Mouse (Mus musculus) stomach, embryonic 16.5 days (tissue): ENCODE results near the gene Scn4a. TPM values are rescaled to one million over a fixed set of nuclear protein-coding genes. Genes with fewer than 3 reads are reported as not detected.
A peak's percentile ranks its signal among the peaks of the same experiment; 100 is the strongest.

Experiments used
- ATAC-seq: fragments of 200-750 bp; cut with Nextera tagmentation; 2 replicates; pipeline ENCODE4 v1.8.0; 2017; ENCODE audit warnings: moderate number of reproducible peaks, moderate TSS enrichment; ENCODE audit not compliant: insufficient read depth, low FRiP score
- H3K27ac ChIP-seq: fragments of 300-500 bp; sonication (generic); 2 replicates; pipeline ENCODE4 v1.5.1; 2014; ENCODE audit warnings: low read length
- H3K27me3 ChIP-seq: fragments of 300-500 bp; sonication (generic); 2 replicates; pipeline ENCODE4 v1.6.1; 2014; ENCODE audit warnings: low read length, control low read depth, mixed read lengths; ENCODE audit not compliant: control insufficient read depth, insufficient read depth
- H3K36me3 ChIP-seq: fragments of 300-500 bp; sonication (generic); 2 replicates; pipeline ENCODE4 v1.6.1; 2014; ENCODE audit warnings: low read length; ENCODE audit not compliant: control insufficient read depth, insufficient read depth
- H3K4me1 ChIP-seq: fragments of 300-500 bp; sonication (generic); 2 replicates; pipeline ENCODE4 v1.6.1; 2014; ENCODE audit warnings: low read length, control low read depth, mixed read lengths; ENCODE audit not compliant: control insufficient read depth, insufficient read depth
- H3K4me2 ChIP-seq: fragments of 300-500 bp; sonication (generic); 2 replicates; pipeline ENCODE4 v1.6.1; 2014; ENCODE audit warnings: low read depth, low read length, mixed read lengths
- H3K4me3 ChIP-seq: fragments of 300-500 bp; sonication (generic); replicated peaks from 2 replicates; pipeline ENCODE4 v1.5.1; 2014; ENCODE audit warnings: mild to moderate bottlenecking, low read length
- H3K9ac ChIP-seq: fragments of 300-500 bp; sonication (generic); 2 replicates; pipeline ENCODE4 v1.6.1; 2014; ENCODE audit warnings: low read length
- H3K9me3 ChIP-seq: fragments of 300-500 bp; sonication (generic); replicated peaks from 2 replicates; pipeline ENCODE4 v1.6.1; 2016; ENCODE audit warnings: low read length, control low read depth; ENCODE audit not compliant: control insufficient read depth
- WGBS: fragments of 180-500 bp; shearing (Covaris S2); extraction: QIAGEN DNeasy Blood & Tissue Kit; methylation state at CpG from one replicate; pipeline ENCODE4 v1.1.7; 2014; 5-methylcytosine and 5-hydroxymethylcytosine counted together
- polyA plus RNA-seq: library from polyadenylated mRNA; unstranded; fragments of >200 nt; fragmentation: Nextera tagmentation; extraction: Ambion mirVana; gene quantifications from 2 replicates; pipeline ENCODE4 v1.2.1, GENCODE M21; 2015

Gene Scn4a
- polyA plus RNA-seq, 1 experiment from 2014 or later = 0.30 TPM

DNA sequence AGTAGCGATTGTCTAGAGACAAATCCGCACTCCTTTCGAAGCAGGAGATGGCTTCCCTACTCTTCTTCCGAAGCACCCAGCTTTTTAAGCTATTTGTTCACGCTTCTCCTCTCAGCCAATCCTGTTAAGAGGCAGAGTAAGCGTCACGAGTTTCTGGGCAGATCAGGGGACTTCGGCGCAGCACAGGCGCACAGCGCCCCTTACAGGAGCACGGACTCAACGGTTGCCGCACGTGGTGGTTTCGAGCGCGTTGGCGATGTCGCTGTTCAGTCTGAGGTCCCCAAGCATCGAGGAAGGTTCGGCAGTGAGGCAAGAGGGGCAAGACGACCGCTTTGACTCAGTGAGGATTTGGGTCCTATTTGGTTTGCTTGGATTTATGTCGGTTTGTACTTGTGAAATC is 76.6 kb downstream of the Scn4a start, which contains the start of gene Tcam1:
Tcam1 (plus strand) TSS at position 219 of the 400 bp plus-strand sequence.
- Histone ChIP-seq H3K27ac (peak within 1 kb of the TSS; percentile 95; the same call in 1 of the 2 replicates), H3K9me3 (no peaks in the 10 kb centered on the region), H3K9ac (no peak within 1 kb of the TSS), H3K27me3 (no peaks in the 10 kb centered on the region), H3K4me3 (peak within 1 kb of the TSS; percentile 25), H3K4me1 (peaks cover 26% of the 10 kb centered on the region), H3K4me2 (peak within 1 kb of the TSS; percentile 51), H3K36me3 (no peaks in the 10 kb centered on the region)
- peak; percentile 51 for ATAC-seq
- 4% methylated on average over 25 of the region's 25 CpGs for WGBS

DNA sequence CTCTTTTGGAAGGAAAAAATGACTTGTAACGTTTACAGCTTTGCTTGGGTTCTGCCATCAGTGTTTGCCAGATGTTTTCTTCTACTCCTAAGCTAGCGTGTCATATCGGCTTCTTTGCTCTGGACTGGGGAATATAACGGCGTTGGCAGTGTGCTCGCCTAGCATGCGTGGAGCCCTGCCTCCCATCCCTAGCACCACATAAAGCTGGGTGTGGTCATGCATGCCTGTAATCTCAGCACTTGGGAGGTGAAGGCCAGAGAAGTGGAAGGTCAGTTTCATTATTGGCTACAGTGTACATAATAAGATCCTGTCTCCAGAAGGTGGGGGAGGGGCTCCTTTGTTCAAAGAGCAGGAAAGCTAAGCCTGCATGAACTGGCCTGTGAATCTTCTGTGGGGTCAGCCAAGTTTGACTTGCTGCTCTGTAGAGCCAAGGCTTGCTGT is 78.1 kb downstream of the Scn4a start:
- Histone ChIP-seq H3K27ac (peak overlapping the region; percentile 95; the same call in 1 of the 2 replicates), H3K9me3 (no peaks in the 10 kb centered on the region), H3K4me1 (peaks cover 38% of the 10 kb centered on the region), H3K9ac (no peak overlapping the region), H3K4me3 (no peak overlapping the region), H3K36me3 (no peaks in the 10 kb centered on the region), H3K4me2 (peak overlapping the region; percentile 4; the same call in 1 of the 2 replicates), H3K27me3 (no peaks in the 10 kb centered on the region)
- ATAC-seq = no peak
- 36% methylated on average over 7 of the region's 7 CpGs for WGBS

DNA sequence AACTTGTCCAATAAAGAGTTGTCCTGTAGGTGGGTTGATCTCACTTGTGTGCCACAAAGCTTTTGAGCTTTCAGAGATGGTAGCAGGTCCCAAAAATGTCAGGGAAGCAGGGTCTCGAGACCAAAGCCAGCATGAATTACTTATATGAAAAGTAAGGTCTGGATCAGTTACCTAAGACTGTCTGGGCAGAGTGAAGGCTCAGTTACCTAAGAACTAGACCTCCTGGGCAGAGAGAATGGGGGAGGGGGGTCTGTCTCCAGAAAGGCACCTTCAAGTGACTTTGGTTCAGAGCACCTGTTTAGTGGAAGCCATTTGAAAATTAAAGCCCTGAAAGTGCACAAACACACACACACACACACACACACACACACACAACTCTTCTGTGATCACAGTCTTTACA is 78.7 kb downstream of the Scn4a start:
- H3K9me3 ChIP-seq = no peaks in the 10 kb centered on the region
- H3K4me1 ChIP-seq = peaks cover 42% of the 10 kb centered on the region
- no peak overlapping the region for H3K9ac ChIP-seq
- no peak overlapping the region for H3K4me2 ChIP-seq
- WGBS = 91% methylated on average over 1 of the region's 1 CpGs
- ATAC-seq = no peak
- no peaks in the 10 kb centered on the region for H3K36me3 ChIP-seq
- no peak overlapping the region for H3K4me3 ChIP-seq
- peak overlapping the region; percentile 95; the same call in 1 of the 2 replicates for H3K27ac ChIP-seq
- H3K27me3 ChIP-seq = no peaks in the 10 kb centered on the region

GRCm38 (mm10) chr11:106273811-106274210 is 79.3 kb downstream of the Scn4a start:
- peak overlapping the region; percentile 95 for H3K4me2 ChIP-seq
- H3K4me1 ChIP-seq = peaks cover 47% of the 10 kb centered on the region
- H3K9me3 ChIP-seq = no peaks in the 10 kb centered on the region
- H3K36me3 ChIP-seq = no peaks in the 10 kb centered on the region
- H3K4me3 ChIP-seq = no peak overlapping the region
- WGBS = 94% methylated on average over 6 of the region's 6 CpGs
- 0 out of 2 replicates have a peak overlapping the region, but pooled peaks have one; percentile 81 for H3K9ac ChIP-seq
- H3K27ac ChIP-seq = peak overlapping the region; percentile 95
- ATAC-seq = no peak
- no peaks in the 10 kb centered on the region for H3K27me3 ChIP-seq

DNA sequence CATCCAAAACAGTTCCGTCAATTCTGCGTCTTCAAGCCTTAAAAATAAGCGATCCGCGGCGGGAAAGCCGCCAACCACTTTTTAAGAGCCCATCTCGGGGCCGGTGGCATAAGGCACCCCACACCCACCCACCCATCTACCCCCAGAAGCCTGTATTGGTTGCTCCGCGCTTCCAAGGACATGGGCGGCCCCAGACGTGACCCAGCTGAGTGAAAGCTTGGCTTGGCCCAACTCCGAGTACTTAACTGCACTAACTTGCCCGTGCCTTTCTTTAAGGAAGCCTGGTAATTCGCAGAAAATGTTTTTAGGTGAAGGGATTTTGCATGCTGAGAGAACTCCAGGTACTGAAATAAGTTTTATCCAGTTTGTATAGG is 79.8 kb downstream of the Scn4a start:
- no peak for ATAC-seq

DNA sequence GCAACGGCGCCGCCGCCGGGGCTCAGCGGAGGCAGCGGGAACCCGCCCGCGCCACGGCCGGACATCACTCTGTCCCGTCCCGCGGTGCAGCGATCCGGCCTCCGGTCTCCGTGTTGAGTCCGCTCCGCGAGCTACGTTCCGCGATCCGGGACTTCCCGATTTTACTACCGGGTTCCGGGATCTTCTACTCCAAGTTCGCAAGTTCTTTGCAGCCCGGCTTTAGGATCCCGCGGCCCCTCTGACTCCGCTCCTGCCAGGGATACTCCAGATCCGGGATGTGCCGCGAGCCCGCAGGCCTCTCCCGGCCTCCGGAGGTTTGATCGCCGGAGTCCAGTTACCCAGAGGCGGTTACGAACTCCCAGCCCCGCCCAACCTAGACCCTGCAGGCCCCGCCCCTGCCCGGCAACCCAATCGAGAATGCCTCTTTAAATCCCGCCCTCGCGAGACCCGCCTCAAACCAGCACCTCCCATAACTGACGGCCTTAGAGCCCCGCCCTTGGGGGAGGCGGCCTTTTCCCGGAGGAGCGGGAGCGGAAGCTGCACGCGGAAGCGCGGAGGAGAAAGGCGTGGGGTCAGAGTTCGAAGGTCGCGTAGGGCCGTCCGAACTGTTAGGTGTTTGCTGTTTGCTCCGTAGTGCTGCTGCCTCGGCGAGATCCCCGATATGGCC is 80.3 kb downstream of the Scn4a start, which contains the start of gene Smarcd2:
Smarcd2 (minus strand) TSS at position 329 of the 667 bp plus-strand sequence.
- under 1% methylated on average over 72 of the region's 72 CpGs for WGBS
- H3K4me3 ChIP-seq = peak within 1 kb of the TSS; percentile 95
- H3K4me1 ChIP-seq = peaks cover 58% of the 10 kb centered on the region
- H3K36me3 ChIP-seq = no peaks in the 10 kb centered on the region
- ATAC-seq = peak; percentile 95
- no peaks in the 10 kb centered on the region for H3K27me3 ChIP-seq
- H3K4me2 ChIP-seq = peak within 1 kb of the TSS; percentile 95
- H3K9ac ChIP-seq = peak within 1 kb of the TSS; percentile 100
- H3K27ac ChIP-seq = peak within 1 kb of the TSS; percentile 96
- no peaks in the 10 kb centered on the region for H3K9me3 ChIP-seq

More for the DNA sequence above, 79.8 kb downstream of the Scn4a start:
- Histone ChIP-seq H3K4me1 (peaks cover 52% of the 10 kb centered on the region), H3K4me2 (peak overlapping the region; percentile 95), H3K27ac (peak overlapping the region; percentile 95), H3K36me3 (no peaks in the 10 kb centered on the region), H3K27me3 (no peaks in the 10 kb centered on the region), H3K9me3 (no peaks in the 10 kb centered on the region), H3K4me3 (peak overlapping the region; percentile 55), H3K9ac (peak overlapping the region; percentile 81)
- 6% methylated on average over 16 of the region's 16 CpGs for WGBS

DNA sequence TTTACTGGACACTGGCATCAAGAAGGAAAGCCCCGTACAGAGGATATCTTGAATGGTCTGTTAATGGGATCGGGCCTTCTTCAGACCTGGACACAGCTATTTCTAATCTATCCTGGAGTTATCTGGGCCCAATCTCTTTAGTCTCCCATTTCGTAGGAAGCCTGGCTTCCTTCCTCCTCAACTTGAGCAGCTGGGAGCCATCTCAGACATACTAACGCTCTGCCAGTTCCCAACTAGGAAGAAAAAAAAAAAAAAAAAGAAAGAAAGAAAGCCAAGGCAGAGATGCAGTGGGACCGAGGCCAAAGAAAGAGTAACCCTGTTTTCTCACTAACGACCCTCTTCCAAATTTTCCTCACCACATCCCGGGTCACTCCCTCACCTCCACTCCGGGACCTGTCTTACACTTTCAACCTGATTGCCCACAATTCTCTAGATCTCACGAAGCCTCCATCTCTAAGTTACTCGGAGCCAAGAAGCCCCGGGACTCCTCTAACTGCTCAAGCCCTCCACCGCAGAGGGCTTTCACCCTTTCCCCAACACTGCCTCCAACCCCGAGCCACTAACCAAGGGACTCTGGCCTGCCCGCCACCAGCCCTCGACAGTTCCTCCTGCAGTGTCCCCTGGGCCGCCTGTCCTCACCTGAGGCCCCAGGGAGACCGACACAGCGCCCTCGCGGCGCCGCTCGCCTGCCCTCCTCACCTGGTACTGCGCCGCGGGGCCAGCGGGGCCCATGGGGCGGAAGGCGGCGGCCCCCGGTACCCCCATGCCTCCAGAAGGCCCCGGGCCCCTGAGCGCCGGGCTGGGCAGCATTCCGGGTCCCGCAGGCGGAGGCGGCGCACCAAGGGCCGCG is 81.1 kb downstream of the Scn4a start:
- Histone ChIP-seq H3K9ac (peak overlapping the region; percentile 100), H3K9me3 (no peaks in the 10 kb centered on the region), H3K4me1 (peaks cover 65% of the 10 kb centered on the region), H3K27ac (peak overlapping the region; percentile 96), H3K27me3 (no peaks in the 10 kb centered on the region), H3K4me3 (peak overlapping the region; percentile 95), H3K4me2 (peak overlapping the region; percentile 78), H3K36me3 (no peaks in the 10 kb centered on the region)
- WGBS = under 1% methylated on average over 41 of the region's 41 CpGs
- ATAC-seq = peak; percentile 2

DNA sequence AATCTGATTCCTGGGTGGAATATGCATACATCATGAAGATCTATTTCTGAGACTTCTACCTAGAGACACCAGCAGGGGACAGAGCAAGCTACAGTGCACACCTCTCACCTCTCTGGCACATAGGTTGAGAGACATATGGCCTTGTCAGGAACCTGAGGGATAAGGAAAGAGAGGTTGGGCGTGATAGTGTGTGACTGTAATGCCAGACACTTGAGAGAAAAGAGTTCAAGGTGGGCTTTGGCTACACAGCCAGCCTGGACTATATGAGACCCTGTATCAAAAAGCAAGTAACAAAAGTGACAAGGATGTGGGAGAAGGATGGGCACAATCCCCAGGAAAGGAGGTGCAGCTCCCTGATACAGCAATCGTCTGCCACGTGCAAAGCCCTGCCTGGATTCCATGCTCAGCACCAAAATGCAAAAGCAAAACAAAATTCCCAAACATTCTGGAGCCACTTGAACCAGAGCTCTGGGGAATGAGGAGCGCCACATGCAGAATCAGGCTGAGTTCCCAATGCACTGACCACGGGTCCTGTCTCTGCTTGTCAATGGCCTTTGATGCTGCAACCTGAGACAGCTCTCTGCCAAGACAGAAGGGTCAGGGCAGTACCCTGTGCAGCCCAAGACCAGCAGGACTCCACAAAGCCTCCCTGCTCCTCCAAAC is 81.8 kb downstream of the Scn4a start:
- Histone ChIP-seq H3K9ac (peak overlapping the region; percentile 100), H3K4me3 (peak overlapping the region; percentile 95), H3K9me3 (no peaks in the 10 kb centered on the region), H3K4me2 (peak overlapping the region; percentile 78), H3K27ac (peak overlapping the region; percentile 96), H3K27me3 (no peaks in the 10 kb centered on the region), H3K4me1 (peaks cover 59% of the 10 kb centered on the region), H3K36me3 (peaks cover 6% of the 10 kb centered on the region)
- ATAC-seq = no peak
- WGBS = 18% methylated on average over 5 of the region's 5 CpGs
